Mouse (Mus musculus) testis, postnatal 10 days (tissue): ENCODE measurements around the gene Slc25a29.
A peak's percentile ranks its signal among the peaks of the same experiment; 100 is the strongest.

Experiments used
- DNase-seq: peaks from one replicate; pipeline ENCODE4 v3.0.0; 2021; ENCODE audit warnings: low spot score

The Slc25a29 gene

DNA sequence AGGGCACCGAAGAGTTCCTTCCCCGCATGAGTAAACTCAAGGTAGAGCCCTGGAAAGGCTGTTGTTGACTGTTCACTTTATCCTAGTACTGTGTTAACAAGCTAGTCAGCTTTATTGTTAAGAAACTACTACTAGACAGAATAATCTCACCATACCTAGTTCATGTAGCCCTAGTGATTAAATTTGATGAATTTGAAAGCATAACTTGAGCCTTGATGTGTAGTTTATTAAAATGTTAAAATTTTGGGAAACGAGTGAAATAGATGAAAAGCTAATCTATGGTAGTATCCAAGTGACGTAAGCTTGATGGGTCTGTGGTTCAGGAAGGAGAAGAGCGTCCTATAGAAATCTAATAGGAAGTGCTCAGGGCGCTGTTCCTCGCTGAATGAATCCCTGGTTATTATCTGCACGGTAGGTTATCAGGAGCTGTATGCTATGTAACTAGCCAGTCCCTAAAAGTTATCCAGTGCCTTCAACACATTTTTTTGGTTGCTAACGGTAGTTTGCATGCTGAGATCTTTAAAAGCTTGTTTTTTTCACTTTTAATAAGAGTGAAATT lies 40.6 kb downstream of the Slc25a29 start:
- no peak for DNase-seq

DNA sequence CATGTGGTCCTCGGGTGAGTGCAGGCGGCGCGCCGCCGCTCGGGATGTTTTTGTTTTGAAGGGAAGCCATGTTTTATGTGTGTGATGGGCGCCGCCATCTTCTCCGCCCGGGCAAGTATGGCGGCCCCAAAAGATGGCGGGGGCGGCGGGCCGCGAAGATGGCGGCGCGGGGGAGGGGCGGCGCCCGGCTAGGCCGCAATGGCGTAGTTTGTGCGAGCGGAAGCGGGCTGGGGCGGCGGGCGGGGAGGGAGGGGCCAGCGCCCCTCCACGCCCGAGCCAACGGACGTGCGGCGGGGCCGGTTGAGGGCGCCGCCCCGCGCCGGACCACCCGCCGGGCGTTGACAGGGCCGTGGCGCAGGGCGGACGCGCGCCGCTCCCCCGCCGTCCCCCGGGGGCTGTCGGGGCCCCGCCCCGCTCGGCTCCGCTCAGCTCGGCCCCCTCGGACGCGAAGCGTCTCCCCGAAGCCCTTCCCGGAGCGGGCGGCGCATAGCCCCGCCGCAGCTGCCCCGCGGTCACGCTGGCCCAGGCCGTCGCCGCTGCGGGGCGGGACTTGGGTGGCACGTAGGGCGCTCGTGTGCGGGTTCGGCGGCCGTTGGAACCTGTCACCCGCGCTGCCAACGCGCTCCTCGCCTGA lies 41.5 kb downstream of the Slc25a29 start:
- peak; percentile 85 for DNase-seq

DNA sequence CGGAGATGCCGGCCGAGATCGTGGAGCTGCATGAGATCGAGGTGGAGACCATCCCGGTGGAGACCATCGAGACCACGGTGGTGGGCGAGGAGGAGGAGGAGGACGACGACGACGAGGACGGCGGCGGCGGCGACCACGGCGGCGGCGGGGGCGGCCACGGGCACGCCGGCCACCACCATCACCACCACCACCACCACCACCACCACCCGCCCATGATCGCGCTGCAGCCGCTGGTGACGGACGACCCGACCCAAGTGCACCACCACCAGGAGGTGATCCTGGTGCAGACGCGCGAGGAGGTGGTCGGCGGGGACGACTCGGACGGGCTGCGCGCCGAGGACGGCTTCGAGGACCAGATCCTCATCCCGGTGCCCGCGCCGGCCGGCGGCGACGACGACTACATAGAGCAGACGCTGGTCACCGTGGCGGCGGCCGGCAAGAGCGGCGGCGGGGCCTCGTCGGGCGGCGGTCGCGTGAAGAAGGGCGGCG lies 42.2 kb downstream of the Slc25a29 start:
- DNase-seq = peak; percentile 70

DNA sequence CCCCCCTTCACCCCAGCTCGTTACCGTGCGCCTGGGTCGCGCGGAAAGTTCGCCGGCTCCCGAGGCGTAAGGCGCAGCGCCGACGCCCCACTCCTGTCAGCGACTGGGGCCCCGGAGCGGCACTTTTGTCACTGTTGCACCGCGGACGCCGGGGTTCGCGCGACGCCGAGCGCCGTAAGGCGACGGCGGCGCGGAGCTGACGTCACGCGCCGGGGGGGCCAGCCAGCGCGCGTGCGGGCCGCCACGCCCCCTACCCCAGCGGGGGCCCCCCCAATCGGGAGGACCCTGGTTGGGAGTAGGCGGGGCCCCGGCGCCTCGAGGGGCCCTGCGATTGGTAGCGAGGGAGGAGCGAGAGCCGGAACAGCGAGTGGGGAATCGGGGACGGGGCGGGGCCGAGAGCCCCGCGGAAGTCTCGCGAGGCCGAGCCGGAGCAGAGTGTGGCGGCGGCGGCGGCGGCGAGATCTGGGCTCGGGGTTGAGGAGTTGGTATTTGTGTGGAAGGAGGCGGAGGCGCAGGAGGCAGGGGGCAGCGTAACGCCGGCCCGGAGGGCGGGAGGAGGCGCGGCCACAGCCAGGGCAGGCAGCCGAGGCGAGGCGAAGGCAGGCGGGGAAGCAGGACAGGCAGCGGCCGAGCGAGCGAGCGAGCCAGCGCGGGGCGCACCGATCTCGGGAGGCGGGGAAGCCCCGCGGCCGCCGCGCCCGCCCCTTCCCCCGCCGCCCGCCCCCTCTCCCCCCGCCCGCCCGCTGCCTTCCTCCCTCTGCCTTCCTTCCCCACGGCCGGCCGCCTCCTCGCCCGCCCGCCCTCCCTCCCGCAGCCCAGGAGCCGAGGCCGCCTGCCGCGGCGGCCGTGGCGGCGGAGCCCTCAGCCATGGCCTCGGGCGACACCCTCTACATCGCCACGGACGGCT lies 42.9 kb downstream of the Slc25a29 start, which contains the start of gene Yy1:
TSS of gene Yy1 (plus strand) at position 428 of the 907 bp plus-strand sequence.
- peak; percentile 99 for DNase-seq

DNA sequence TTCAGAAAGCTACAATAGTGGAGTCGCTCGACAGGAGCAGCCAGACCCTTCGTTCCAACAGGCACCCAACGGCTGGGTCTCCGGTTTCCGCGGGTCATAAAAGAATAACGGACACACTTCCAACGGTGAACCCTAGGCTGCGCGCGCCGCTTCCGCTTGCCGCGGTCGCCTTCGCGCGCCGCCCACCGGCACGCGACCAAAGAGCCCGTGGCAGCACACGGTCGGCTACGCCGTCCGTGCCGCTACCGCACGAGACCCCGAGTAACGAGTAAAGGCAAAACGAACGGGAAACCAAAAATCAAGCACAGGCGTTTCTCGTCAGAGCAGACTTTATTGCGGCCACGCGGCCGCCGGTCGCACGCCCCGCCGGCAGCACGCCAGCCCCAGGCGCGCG lies 43.5 kb downstream of the Slc25a29 start:
- peak; percentile 91 for DNase-seq

DNA sequence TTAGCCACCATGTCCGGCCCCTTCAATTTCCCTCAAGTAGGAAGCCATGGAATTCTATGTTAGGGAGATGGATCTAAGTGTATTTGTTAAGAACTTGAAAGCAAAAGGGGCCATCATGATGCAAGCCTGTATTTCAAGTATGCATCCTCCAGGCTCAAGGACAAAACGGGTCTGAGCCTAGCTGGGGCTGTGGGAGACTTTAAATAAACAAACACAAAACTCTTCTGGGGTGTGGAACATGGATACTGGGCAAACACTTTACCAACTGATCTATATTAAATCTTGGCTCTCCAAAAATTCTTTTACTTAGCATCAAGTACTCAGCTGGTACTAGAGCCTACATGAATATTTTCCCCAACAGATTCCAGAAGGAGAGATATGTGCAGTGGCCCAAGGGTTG lies 48.4 kb downstream of the Slc25a29 start:
- DNase-seq = no peak

DNA sequence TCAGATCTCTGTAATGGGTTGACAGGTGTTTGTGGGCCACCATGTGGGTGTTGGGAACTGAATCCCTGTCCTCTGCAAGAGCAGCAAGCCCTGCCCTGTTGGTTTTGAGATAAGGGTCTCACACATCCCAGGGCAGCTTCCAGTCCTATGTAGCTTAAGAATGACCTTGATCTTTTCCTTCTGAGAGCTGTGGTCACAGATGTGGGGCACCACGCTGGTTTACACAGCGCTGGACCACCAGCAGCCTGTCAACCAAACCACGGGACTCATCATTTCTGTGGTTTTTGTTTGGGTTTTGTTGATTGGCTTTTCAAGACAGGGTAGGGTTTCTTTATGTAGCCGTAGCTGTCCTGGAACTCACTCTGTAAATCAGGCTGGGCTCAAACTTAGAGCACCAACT lies 50.5 kb downstream of the Slc25a29 start:
- DNase-seq = no peak

DNA sequence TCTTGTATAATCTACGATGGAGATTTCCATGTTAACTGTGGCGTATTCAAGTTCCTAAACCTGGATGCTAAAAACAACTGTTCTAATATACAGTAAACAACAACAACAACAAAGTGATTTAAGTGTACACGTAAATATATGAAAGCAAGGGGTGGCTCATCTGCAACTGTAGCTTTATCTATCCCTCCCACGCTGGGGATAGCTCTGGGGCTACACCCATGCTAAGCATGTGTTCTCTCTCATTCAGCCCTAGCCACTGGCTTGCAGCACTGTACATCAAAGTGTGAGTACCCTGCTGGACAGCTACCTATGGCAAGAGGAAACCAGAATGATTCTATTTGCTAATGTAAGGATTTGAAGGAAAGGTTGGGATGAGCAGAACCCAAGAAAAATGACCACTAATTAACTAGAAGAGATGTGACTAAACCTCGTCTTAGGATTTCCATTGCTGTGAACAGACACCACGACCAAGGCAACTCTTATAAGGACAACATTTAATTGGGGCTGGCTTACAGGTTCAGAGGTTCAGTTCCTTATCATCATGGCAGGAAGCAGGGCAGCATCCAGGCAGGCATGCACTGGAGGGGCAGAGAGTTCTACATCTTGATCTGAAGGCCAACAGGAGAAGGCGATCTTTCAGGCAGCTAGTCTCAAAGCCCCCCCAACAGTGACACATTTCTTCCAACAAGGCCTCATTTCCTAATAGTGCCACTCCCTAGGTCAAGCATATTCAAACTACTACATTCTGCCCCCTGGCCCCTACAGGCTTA lies 55.4 kb downstream of the Slc25a29 start:
- no peak for DNase-seq
